25 mouse cellular contexts compared by ENCODE assay signal in the genomic region with DNA sequence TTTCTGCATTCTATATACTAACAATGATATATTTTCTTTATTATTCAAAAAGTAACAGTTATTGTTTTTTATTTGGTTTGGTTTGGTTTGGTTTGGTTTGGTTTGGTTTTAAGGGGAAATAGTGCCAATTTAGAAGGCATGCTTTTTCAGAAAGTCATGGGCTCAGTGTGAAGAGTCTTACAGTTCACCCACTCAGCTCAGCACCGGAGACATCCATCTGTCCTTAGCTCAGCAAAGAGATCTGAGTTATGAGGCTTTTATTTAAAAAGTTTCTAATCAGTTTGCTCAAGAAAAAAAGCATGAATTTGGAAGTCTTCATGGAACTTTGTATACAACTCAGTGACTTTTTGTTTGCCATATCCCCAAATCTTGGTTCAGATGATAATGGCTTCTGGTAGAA. TPM values are rescaled to one million over a fixed set of nuclear protein-coding genes. Genes with fewer than 3 reads are reported as not detected.
A peak's percentile ranks its signal among the peaks of the same experiment; 100 is the strongest.
DNase-seq lines count a peak whose midpoint lies in the region; ATAC-seq and TF ChIP-seq lines count a peak whose summit lies in the region.
"Had no signal": no experiment of that assay in that cellular context is flagged by ENCODE, and none has a peak within 500 bp of the region (broad histone marks: within the 10 kb centered on the region; RNA-seq: fewer than 3 reads in every experiment).

No protein-coding gene starts in this region.

- no peak for DNase-seq in frontal cortex, postnatal 25 days (ENCODE audit: low spot score in 2 of 2)
- no peak for DNase-seq in left cerebral cortex, adult 2 months (ENCODE audit: extremely low spot score in 1 of 2, low spot score in 2 of 2)
- DNase-seq in left cerebral cortex, adult 11 months (ENCODE audit: low spot score) = no peak
- peak; percentile 74 for DNase-seq in brain, adult 2 months (ENCODE audit: low read depth, low spot score)
- DNase-seq: adrenal gland, adult 8-10 months; adrenal gland, postnatal 14 days; adrenal gland, postnatal 36 days; B cell, adult 2 months; cerebellum, adult 11 months; cerebellum, adult 18-20 months; cerebellum, adult 8-10 months; cerebellum, adult 9-11 months; cerebellum, postnatal 14 days; cerebellum, postnatal 36 days; embryo, embryonic 11 days had no signal

- H3K27ac ChIP-seq in left cerebral cortex, adult 2 months = peak overlapping the region; percentile 42; the same call in 1 of the 2 replicates
- H3K27ac ChIP-seq: embryonic facial prominence, embryonic 13.5 days; embryonic facial prominence, embryonic 15.5 days; forebrain, embryonic 10.5 days; forebrain, embryonic 12.5 days had no signal

- ATAC-seq in frontal cortex, adult (ENCODE audit: low TSS enrichment) = peak; percentile 51; the same call in 1 of the 2 replicates
- ATAC-seq: activated CD4-positive, CD25-positive, alpha-beta regulatory T cell, adult 4 months; CD4-positive, CD25-positive, alpha-beta regulatory T cell, adult 4 months; forebrain, embryonic 14.5 days; Patski had no signal

- H3K4me3 ChIP-seq in left cerebral cortex, adult 2 months = no peak overlapping the region
- H3K4me3 ChIP-seq: embryonic facial prominence, embryonic 13.5 days; embryonic facial prominence, embryonic 15.5 days; erythroblast, embryonic 14.5 days; forebrain, embryonic 10.5 days; forebrain, embryonic 12.5 days had no signal

- TF ChIP-seq CTCF in left cerebral cortex, adult 2 months (IDR thresholded peaks at IDR 0.05) = no peak

- intact Hi-C loops in left cerebral cortex, adult 2 months (cut with DNase I) = no loop called here

RNA-seq across cellular contexts. Expression of a gene that starts 6.2 kb away (rescaled TPM):
- 1 to 10 TPM; 2.8 to 4.2 TPM for total RNA-seq in left cerebral cortex, adult 2 months (2021)
